Mouse (Mus musculus): Measurements from ENCODE around the gene Med21. TPM values are rescaled to one million over a fixed set of nuclear protein-coding genes. Genes with fewer than 3 reads are reported as not detected.

The Med21 gene
- polyA plus RNA-seq, 1 experiment: 59.9 TPM

- Histone ChIP-seq H3K4me1 (ENCODE audit: control insufficient read depth, insufficient read depth, low read length) (no peaks in the 10 kb centered on the region; the same call in 1 of the 2 replicates), H3K36me3 (ENCODE audit: control insufficient read depth, insufficient read depth, low read length) (no peaks in the 10 kb centered on the region), H3K27ac (ENCODE audit: insufficient read depth, low read depth, low read length) (no peak overlapping the region), H3K4me3 (ENCODE audit: insufficient read depth, low read depth, low read length) (no peak overlapping the region), H3K27me3 (replicated peaks; ENCODE audit: control insufficient read depth, insufficient read depth, low read length) (no peaks in the 10 kb centered on the region)
- no peak for TF ChIP-seq POLR2A (IDR thresholded peaks at IDR 0.05; ENCODE audit: low read depth, low read length)
- no peak for DNase-seq
Measured at GRCm38 (mm10) chr6:146668606-146669005, 26.3 kb downstream of the Med21 start.

- no peaks in the 10 kb centered on the region for H3K36me3 ChIP-seq (ENCODE audit: control insufficient read depth, insufficient read depth, low read length)
- H3K4me1 ChIP-seq (ENCODE audit: control insufficient read depth, insufficient read depth, low read length): no peaks in the 10 kb centered on the region
- no peak for DNase-seq
- no peaks in the 10 kb centered on the region; the same call in 1 of the 2 replicates for H3K27me3 ChIP-seq (replicated peaks; ENCODE audit: control insufficient read depth, insufficient read depth, low read length)
- 83% methylated on average over 15 of the region's 15 CpGs for WGBS
- no peak overlapping the region for H3K27ac ChIP-seq (ENCODE audit: insufficient read depth, low read depth, low read length)
- TF ChIP-seq POLR2A (IDR thresholded peaks at IDR 0.05; ENCODE audit: low read depth, low read length) (no peak), CTCF (conservative IDR thresholded peaks at IDR 0.05; ENCODE audit: insufficient read depth, insufficient read length, low read depth, low read length) (no peak)
- H3K4me3 ChIP-seq (ENCODE audit: insufficient read depth, low read depth, low read length): no peak overlapping the region
Measured at GRCm38 (mm10) chr6:146670956-146671855, 28.9 kb downstream of the Med21 start.

GRCm38 (mm10) chr6:146672106-146672505 is 29.8 kb downstream of the Med21 start:
- 79% methylated on average over 5 of the region's 5 CpGs for WGBS
- no peaks in the 10 kb centered on the region for H3K36me3 ChIP-seq (ENCODE audit: control insufficient read depth, insufficient read depth, low read length)
- no peak overlapping the region for H3K27ac ChIP-seq (ENCODE audit: insufficient read depth, low read depth, low read length)
- no peak for DNase-seq
- H3K4me1 ChIP-seq (ENCODE audit: control insufficient read depth, insufficient read depth, low read length): no peaks in the 10 kb centered on the region
- no peak for TF ChIP-seq CTCF (conservative IDR thresholded peaks at IDR 0.05; ENCODE audit: insufficient read depth, insufficient read length, low read depth, low read length)
- TF ChIP-seq POLR2A (IDR thresholded peaks at IDR 0.05; ENCODE audit: low read depth, low read length): no peak
- H3K4me3 ChIP-seq (ENCODE audit: insufficient read depth, low read depth, low read length): no peak overlapping the region
- H3K27me3 ChIP-seq (replicated peaks; ENCODE audit: control insufficient read depth, insufficient read depth, low read length): no peaks in the 10 kb centered on the region; the same call in 1 of the 2 replicates

- Histone ChIP-seq H3K4me3 (ENCODE audit: insufficient read depth, low read depth, low read length) (no peak overlapping the region), H3K27me3 (replicated peaks; ENCODE audit: control insufficient read depth, insufficient read depth, low read length) (no peaks in the 10 kb centered on the region; the same call in 1 of the 2 replicates), H3K36me3 (ENCODE audit: control insufficient read depth, insufficient read depth, low read length) (no peaks in the 10 kb centered on the region), H3K4me1 (ENCODE audit: control insufficient read depth, insufficient read depth, low read length) (no peaks in the 10 kb centered on the region), H3K27ac (ENCODE audit: insufficient read depth, low read depth, low read length) (no peak overlapping the region)
- no peak for DNase-seq
- TF ChIP-seq CTCF (conservative IDR thresholded peaks at IDR 0.05; ENCODE audit: insufficient read depth, insufficient read length, low read depth, low read length): no peak
- no peak for TF ChIP-seq POLR2A (IDR thresholded peaks at IDR 0.05; ENCODE audit: low read depth, low read length)
- 78% methylated on average over 4 of the region's 4 CpGs for WGBS
Measured at GRCm38 (mm10) chr6:146673696-146674095, 31.3 kb downstream of the Med21 start.

- Histone ChIP-seq H3K27ac (ENCODE audit: insufficient read depth, low read depth, low read length) (peak overlapping the region; percentile 47; the same call in 1 of the 2 replicates), H3K4me1 (ENCODE audit: control insufficient read depth, insufficient read depth, low read length) (no peaks in the 10 kb centered on the region)
- WGBS: 82% methylated on average over 8 of the region's 8 CpGs
Measured at GRCm38 (mm10) chr6:146674420-146674819, 32.1 kb downstream of the Med21 start.

GRCm38 (mm10) chr6:146674881-146675536 is 32.7 kb downstream of the Med21 start:
- Histone ChIP-seq H3K4me1 (ENCODE audit: control insufficient read depth, insufficient read depth, low read length) (no peaks in the 10 kb centered on the region), H3K27me3 (replicated peaks; ENCODE audit: control insufficient read depth, insufficient read depth, low read length) (no peaks in the 10 kb centered on the region; the same call in 1 of the 2 replicates), H3K4me3 (ENCODE audit: insufficient read depth, low read depth, low read length) (no peak overlapping the region), H3K36me3 (ENCODE audit: control insufficient read depth, insufficient read depth, low read length) (no peaks in the 10 kb centered on the region), H3K27ac (ENCODE audit: insufficient read depth, low read depth, low read length) (peak overlapping the region; percentile 47; the same call in 1 of the 2 replicates)
- no peak for TF ChIP-seq POLR2A (IDR thresholded peaks at IDR 0.05; ENCODE audit: low read depth, low read length)
- DNase-seq: peak; percentile 33
- WGBS: 62% methylated on average over 4 of the region's 4 CpGs

More at GRCm38 (mm10) chr6:146674420-146674819, 32.1 kb downstream of the Med21 start:
- no peak for DNase-seq
- no peaks in the 10 kb centered on the region; the same call in 1 of the 2 replicates for H3K27me3 ChIP-seq (replicated peaks; ENCODE audit: control insufficient read depth, insufficient read depth, low read length)
- no peak overlapping the region for H3K4me3 ChIP-seq (ENCODE audit: insufficient read depth, low read depth, low read length)
- no peaks in the 10 kb centered on the region for H3K36me3 ChIP-seq (ENCODE audit: control insufficient read depth, insufficient read depth, low read length)
- TF ChIP-seq CTCF (conservative IDR thresholded peaks at IDR 0.05; ENCODE audit: insufficient read depth, insufficient read length, low read depth, low read length) (no peak), POLR2A (IDR thresholded peaks at IDR 0.05; ENCODE audit: low read depth, low read length) (no peak)

DNA sequence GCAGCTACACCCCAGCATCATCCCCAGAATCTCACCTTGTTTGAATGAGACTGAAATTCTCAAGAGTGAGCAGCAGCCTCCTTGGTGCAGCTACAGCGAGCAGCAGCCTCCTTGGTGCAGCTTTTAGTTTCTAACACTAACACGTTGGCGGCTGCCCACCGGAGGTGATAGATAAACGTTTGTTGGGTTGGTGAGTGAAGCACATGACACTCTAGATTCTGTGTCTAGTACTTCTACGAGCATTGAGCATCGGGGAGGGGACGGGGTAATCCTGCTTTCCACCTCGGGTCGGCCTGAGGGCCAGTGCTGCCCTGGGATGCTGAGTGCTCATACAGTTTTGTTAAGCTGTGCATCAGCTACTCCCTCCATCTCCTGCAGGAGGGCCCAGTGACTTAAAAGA is 34.6 kb downstream of the Med21 start:
- 76% methylated on average over 10 of the region's 10 CpGs for WGBS
- DNase-seq: no peak
- H3K36me3 ChIP-seq (ENCODE audit: control insufficient read depth, insufficient read depth, low read length): no peaks in the 10 kb centered on the region
- H3K4me3 ChIP-seq (ENCODE audit: insufficient read depth, low read depth, low read length): no peak overlapping the region
- H3K27ac ChIP-seq (ENCODE audit: insufficient read depth, low read depth, low read length): no peak overlapping the region
- TF ChIP-seq CTCF (conservative IDR thresholded peaks at IDR 0.05; ENCODE audit: insufficient read depth, insufficient read length, low read depth, low read length): no peak
- no peak for TF ChIP-seq POLR2A (IDR thresholded peaks at IDR 0.05; ENCODE audit: low read depth, low read length)
- H3K27me3 ChIP-seq (replicated peaks; ENCODE audit: control insufficient read depth, insufficient read depth, low read length): no peaks in the 10 kb centered on the region; the same call in 1 of the 2 replicates
- H3K4me1 ChIP-seq (ENCODE audit: control insufficient read depth, insufficient read depth, low read length): no peaks in the 10 kb centered on the region

Data from kidney, adult 2 months (tissue).